Mouse (Mus musculus) midbrain, embryonic 12.5 days (tissue): ENCODE results near the gene Ddah1. TPM values are rescaled to one million over a fixed set of nuclear protein-coding genes. Genes with fewer than 3 reads are reported as not detected.
A peak's percentile ranks its signal among the peaks of the same experiment; 100 is the strongest.

Experiments used
- ATAC-seq: fragments of 200-750 bp; cut with Nextera tagmentation; 2 replicates; pipeline ENCODE4 v1.8.0; 2017; ENCODE audit warnings: low read depth, moderate TSS enrichment, moderate library complexity; ENCODE audit not compliant: low FRiP score
- H3K27ac ChIP-seq: fragments of 300-500 bp; sonication (generic); replicated peaks from 2 replicates; pipeline ENCODE4 v1.5.1; 2016; ENCODE audit warnings: mild to moderate bottlenecking
- H3K27me3 ChIP-seq: fragments of 300-500 bp; sonication (generic); 2 replicates; pipeline ENCODE4 v1.6.1; 2016; ENCODE audit warnings: mild to moderate bottlenecking
- H3K36me3 ChIP-seq: fragments of 300-500 bp; sonication (generic); 2 replicates; pipeline ENCODE4 v1.6.1; 2016
- H3K4me1 ChIP-seq: fragments of 300-500 bp; sonication (generic); 2 replicates; pipeline ENCODE4 v1.6.1; 2016
- H3K4me2 ChIP-seq: fragments of 300-500 bp; sonication (generic); replicated peaks from 2 replicates; pipeline ENCODE4 v1.6.1; 2016; ENCODE audit warnings: mild to moderate bottlenecking, moderate library complexity
- H3K4me3 ChIP-seq: fragments of 300-500 bp; sonication (generic); 2 replicates; pipeline ENCODE4 v1.5.1; 2016; ENCODE audit warnings: mild to moderate bottlenecking
- H3K9ac ChIP-seq: fragments of 300-500 bp; sonication (generic); replicated peaks from 2 replicates; pipeline ENCODE4 v1.6.1; 2016; ENCODE audit warnings: mild to moderate bottlenecking, moderate library complexity
- H3K9me3 ChIP-seq: fragments of 300-500 bp; sonication (generic); 2 replicates; pipeline ENCODE4 v1.6.1; 2016; ENCODE audit warnings: mild to moderate bottlenecking
- WGBS: fragments of 180-500 bp; shearing (Covaris S2); methylation state at CpG from one replicate; pipeline ENCODE4 v1.1.7; 2016; 5-methylcytosine and 5-hydroxymethylcytosine counted together
- polyA plus RNA-seq: library from polyadenylated mRNA; unstranded; fragments of >200 nt; fragmentation: Nextera tagmentation; extraction: Ambion mirVana; gene quantifications from 2 replicates; pipeline ENCODE4 v1.2.1, GENCODE M21; 2016

Gene Ddah1
- 38.2 TPM in 2 replicates for polyA plus RNA-seq

- Histone ChIP-seq H3K36me3 (no peaks in the 10 kb centered on the region), H3K27me3 (peaks cover 38% of the 10 kb centered on the region), H3K9ac (peak within 1 kb of the TSS; percentile 85), H3K27ac (peak within 1 kb of the TSS; percentile 81), H3K4me2 (peak within 1 kb of the TSS; percentile 95), H3K4me3 (peak within 1 kb of the TSS; percentile 74), H3K4me1 (peaks cover 9% of the 10 kb centered on the region; the same call in 1 of the 2 replicates), H3K9me3 (no peaks in the 10 kb centered on the region)
- ATAC-seq, result peak; percentile 91
- under 1% methylated on average over 97 of the region's 97 CpGs for WGBS
Observed at GRCm38 (mm10) chr3:145758561-145759378, at the start of gene Ddah1. TSS of gene Ddah1 (plus strand) at chr3:145758675.

DNA sequence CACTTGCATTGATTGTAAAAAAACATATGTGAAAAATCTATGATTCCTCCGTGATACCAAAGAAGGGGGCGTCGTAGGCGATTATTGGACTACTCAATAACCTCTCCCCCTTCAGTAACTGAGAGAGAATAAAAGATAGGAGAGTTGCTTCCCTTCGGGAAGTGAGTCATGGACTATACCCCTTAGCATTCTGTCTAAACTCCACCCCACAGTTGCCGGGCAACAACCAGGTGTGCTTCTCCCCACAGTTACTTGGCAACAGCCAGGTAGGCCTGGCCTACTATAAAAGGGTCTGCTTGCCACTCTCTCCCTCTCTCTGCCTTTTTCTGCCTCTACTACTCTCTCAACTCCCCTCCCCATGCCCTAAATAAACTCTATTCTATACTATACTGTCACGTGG, 42.6 kb upstream of the Ddah1 start:
- WGBS, result 90% methylated on average over 7 of the region's 7 CpGs
- H3K9ac ChIP-seq, result no peak overlapping the region
- ATAC-seq, result no peak
- H3K4me1 ChIP-seq, result no peaks in the 10 kb centered on the region
- no peaks in the 10 kb centered on the region for H3K36me3 ChIP-seq
- no peaks in the 10 kb centered on the region for H3K27me3 ChIP-seq
- no peak overlapping the region for H3K27ac ChIP-seq
- H3K9me3 ChIP-seq, result no peaks in the 10 kb centered on the region
- no peak overlapping the region for H3K4me3 ChIP-seq
- no peak overlapping the region for H3K4me2 ChIP-seq

DNA sequence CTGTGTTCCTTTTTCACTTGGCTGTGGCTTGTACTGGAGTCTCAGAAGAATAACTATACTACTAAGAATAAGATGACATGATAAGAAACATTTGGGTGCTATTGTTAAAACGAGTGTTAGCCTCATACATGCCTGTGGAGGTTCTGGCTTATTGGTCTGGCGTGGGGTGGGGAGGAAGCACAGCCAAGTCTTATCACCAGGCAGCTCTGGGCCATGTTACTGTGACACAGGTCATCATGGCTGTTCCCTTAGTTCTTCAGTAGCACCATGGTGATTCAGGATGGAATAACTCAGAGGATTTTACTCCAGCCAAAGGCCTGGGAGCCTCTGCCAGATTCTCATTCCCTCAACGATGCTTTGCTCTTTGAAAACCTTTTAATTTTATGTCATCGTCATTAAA, 38.8 kb upstream of the Ddah1 start:
- 85% methylated on average over 4 of the region's 4 CpGs for WGBS
- H3K9me3 ChIP-seq, result no peaks in the 10 kb centered on the region
- no peak for ATAC-seq
- H3K36me3 ChIP-seq, result no peaks in the 10 kb centered on the region
- H3K4me3 ChIP-seq, result no peak overlapping the region
- no peaks in the 10 kb centered on the region for H3K4me1 ChIP-seq
- no peak overlapping the region for H3K27ac ChIP-seq
- H3K9ac ChIP-seq, result no peak overlapping the region
- H3K27me3 ChIP-seq, result no peaks in the 10 kb centered on the region
- no peak overlapping the region for H3K4me2 ChIP-seq

- Histone ChIP-seq H3K4me1 (peaks cover 6% of the 10 kb centered on the region; the same call in 1 of the 2 replicates), H3K4me3 (no peak overlapping the region), H3K36me3 (no peaks in the 10 kb centered on the region), H3K27me3 (no peaks in the 10 kb centered on the region; the same call in 1 of the 2 replicates), H3K9me3 (no peaks in the 10 kb centered on the region), H3K4me2 (no peak overlapping the region), H3K9ac (no peak overlapping the region), H3K27ac (no peak overlapping the region)
- 79% methylated on average over 8 of the region's 8 CpGs for WGBS
- no peak for ATAC-seq
Observed at GRCm38 (mm10) chr3:145725078-145725477, 33.4 kb upstream of the Ddah1 start.

GRCm38 (mm10) chr3:145728336-145728735, 30.1 kb upstream of the Ddah1 start:
- H3K27me3 ChIP-seq, result no peaks in the 10 kb centered on the region; the same call in 1 of the 2 replicates
- no peak for ATAC-seq
- H3K4me3 ChIP-seq, result no peak overlapping the region
- no peak overlapping the region for H3K27ac ChIP-seq
- 48% methylated on average over 8 of the region's 8 CpGs for WGBS
- H3K36me3 ChIP-seq, result no peaks in the 10 kb centered on the region
- no peaks in the 10 kb centered on the region for H3K9me3 ChIP-seq
- H3K4me2 ChIP-seq, result no peak overlapping the region
- peaks cover 6% of the 10 kb centered on the region; the same call in 1 of the 2 replicates for H3K4me1 ChIP-seq
- H3K9ac ChIP-seq, result no peak overlapping the region

GRCm38 (mm10) chr3:145729531-145729930, 28.9 kb upstream of the Ddah1 start:
- H3K36me3 ChIP-seq, result no peaks in the 10 kb centered on the region
- no peak overlapping the region for H3K27ac ChIP-seq
- H3K4me1 ChIP-seq, result peaks cover 6% of the 10 kb centered on the region; the same call in 1 of the 2 replicates
- 79% methylated on average over 4 of the region's 4 CpGs for WGBS
- no peaks in the 10 kb centered on the region; the same call in 1 of the 2 replicates for H3K27me3 ChIP-seq
- no peak overlapping the region for H3K4me2 ChIP-seq
- H3K9me3 ChIP-seq, result no peaks in the 10 kb centered on the region
- ATAC-seq, result no peak
- H3K9ac ChIP-seq, result no peak overlapping the region
- H3K4me3 ChIP-seq, result no peak overlapping the region

- ATAC-seq, result no peak
- H3K4me1 ChIP-seq, result peaks cover 6% of the 10 kb centered on the region; the same call in 1 of the 2 replicates
- H3K9ac ChIP-seq, result no peak overlapping the region
- no peak overlapping the region for H3K4me3 ChIP-seq
- no peaks in the 10 kb centered on the region; the same call in 1 of the 2 replicates for H3K27me3 ChIP-seq
- no peaks in the 10 kb centered on the region for H3K9me3 ChIP-seq
- no peak overlapping the region for H3K27ac ChIP-seq
- H3K36me3 ChIP-seq, result no peaks in the 10 kb centered on the region
- WGBS, result 66% methylated on average over 3 of the region's 3 CpGs
- H3K4me2 ChIP-seq, result no peak overlapping the region
Observed at GRCm38 (mm10) chr3:145730092-145730491, 28.4 kb upstream of the Ddah1 start.

GRCm38 (mm10) chr3:145734857-145735256, 23.6 kb upstream of the Ddah1 start:
- H3K9ac ChIP-seq, result no peak overlapping the region
- WGBS, result 92% methylated on average over 8 of the region's 8 CpGs
- H3K4me2 ChIP-seq, result no peak overlapping the region
- no peak overlapping the region for H3K4me3 ChIP-seq
- no peaks in the 10 kb centered on the region for H3K36me3 ChIP-seq
- H3K9me3 ChIP-seq, result no peaks in the 10 kb centered on the region
- H3K27me3 ChIP-seq, result no peaks in the 10 kb centered on the region
- ATAC-seq, result no peak
- H3K4me1 ChIP-seq, result no peaks in the 10 kb centered on the region
- H3K27ac ChIP-seq, result no peak overlapping the region

- Histone ChIP-seq H3K36me3 (no peaks in the 10 kb centered on the region), H3K27me3 (no peaks in the 10 kb centered on the region), H3K9me3 (no peaks in the 10 kb centered on the region), H3K4me1 (0 out of 2 replicates have a peak, but pooled peaks cover 3% of the 10 kb centered on the region), H3K27ac (no peak overlapping the region), H3K9ac (no peak overlapping the region), H3K4me2 (no peak overlapping the region), H3K4me3 (no peak overlapping the region)
- ATAC-seq, result no peak
- WGBS, result 86% methylated on average over 5 of the region's 5 CpGs
Observed at GRCm38 (mm10) chr3:145736562-145736961, 21.9 kb upstream of the Ddah1 start.

DNA sequence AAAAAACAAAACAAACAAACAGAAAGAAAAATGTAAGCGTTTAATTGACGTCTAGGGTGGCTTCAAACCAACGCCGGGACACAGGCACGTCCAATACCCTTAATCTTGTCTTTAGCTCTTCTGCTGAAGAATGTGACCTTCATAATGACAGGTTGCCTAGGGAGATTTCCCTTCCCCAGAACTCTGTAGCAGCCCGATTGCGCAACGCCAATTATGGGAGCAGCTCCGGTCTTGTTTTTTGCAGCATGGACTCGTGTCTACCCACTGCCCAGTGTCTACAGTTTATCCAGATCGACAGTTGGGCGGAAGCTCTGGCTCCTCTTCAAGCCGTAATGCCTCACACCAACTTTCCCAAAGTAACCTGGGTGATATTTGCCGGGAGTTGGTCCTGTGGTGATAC, 19.8 kb upstream of the Ddah1 start:
- peaks cover 4% of the 10 kb centered on the region; the same call in 1 of the 2 replicates for H3K27me3 ChIP-seq
- H3K4me1 ChIP-seq, result peaks cover 11% of the 10 kb centered on the region; the same call in 1 of the 2 replicates
- no peak overlapping the region for H3K27ac ChIP-seq
- no peak overlapping the region for H3K4me3 ChIP-seq
- no peak for ATAC-seq
- WGBS, result 86% methylated on average over 14 of the region's 14 CpGs
- no peaks in the 10 kb centered on the region for H3K36me3 ChIP-seq
- no peak overlapping the region for H3K9ac ChIP-seq
- H3K4me2 ChIP-seq, result no peak overlapping the region
- H3K9me3 ChIP-seq, result no peaks in the 10 kb centered on the region

DNA sequence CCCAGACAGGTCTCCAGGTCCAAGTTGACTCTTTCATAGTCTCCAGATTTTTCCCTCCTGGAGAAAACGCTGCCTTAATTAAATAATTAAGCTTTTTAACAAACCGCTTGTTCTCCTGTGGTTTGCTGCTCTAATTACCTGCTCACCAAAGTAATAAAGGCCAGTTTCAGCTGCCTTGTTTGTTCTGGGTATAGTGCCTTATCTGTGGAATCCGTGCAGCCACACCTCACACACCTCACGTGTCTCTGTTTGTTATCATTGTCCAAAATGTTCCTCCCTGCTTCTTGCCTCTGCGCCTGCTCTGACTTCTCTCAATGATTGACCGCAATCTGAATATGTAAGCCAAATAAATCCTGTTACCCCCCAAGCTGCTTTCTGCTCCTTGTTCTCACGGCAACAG, 18.6 kb upstream of the Ddah1 start:
- Histone ChIP-seq H3K4me1 (peaks cover 11% of the 10 kb centered on the region; the same call in 1 of the 2 replicates), H3K4me3 (no peak overlapping the region), H3K9ac (no peak overlapping the region), H3K36me3 (no peaks in the 10 kb centered on the region), H3K27ac (no peak overlapping the region), H3K27me3 (peaks cover 4% of the 10 kb centered on the region; the same call in 1 of the 2 replicates), H3K9me3 (no peaks in the 10 kb centered on the region), H3K4me2 (no peak overlapping the region)
- 75% methylated on average over 7 of the region's 7 CpGs for WGBS
- no peak for ATAC-seq

DNA sequence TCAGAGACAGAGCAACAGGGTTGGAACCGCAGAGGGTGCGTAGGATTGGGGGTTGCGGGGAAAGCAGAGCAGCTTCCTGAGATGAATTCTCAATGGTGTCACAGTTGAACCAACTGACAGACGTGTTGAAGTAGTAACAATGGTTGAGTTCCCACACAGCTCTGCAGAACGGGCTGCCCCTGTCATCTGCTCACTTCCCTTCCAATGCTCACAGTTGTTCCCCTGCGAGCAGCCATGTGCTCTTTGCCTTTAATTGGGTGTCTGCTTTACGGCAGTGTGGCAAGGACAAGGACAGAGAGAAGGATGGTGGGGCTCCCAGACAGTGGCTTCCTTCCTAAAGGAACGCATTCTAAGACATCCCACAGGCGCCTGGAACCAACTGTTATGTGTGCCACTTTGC, 15.4 kb upstream of the Ddah1 start:
- ATAC-seq, result no peak
- Histone ChIP-seq H3K9me3 (no peaks in the 10 kb centered on the region), H3K9ac (no peak overlapping the region), H3K4me2 (no peak overlapping the region), H3K36me3 (no peaks in the 10 kb centered on the region), H3K4me1 (peaks cover 11% of the 10 kb centered on the region; the same call in 1 of the 2 replicates), H3K27ac (no peak overlapping the region), H3K27me3 (peaks cover 4% of the 10 kb centered on the region; the same call in 1 of the 2 replicates), H3K4me3 (no peak overlapping the region)
- 62% methylated on average over 9 of the region's 9 CpGs for WGBS
